Mouse (Mus musculus): ENCODE measurements around the gene Lrwd1. TPM values are rescaled to one million over a fixed set of nuclear protein-coding genes. Genes with fewer than 3 reads are reported as not detected.
A peak's percentile ranks its signal among the peaks of the same experiment; 100 is the strongest.

The Lrwd1 gene
- total and polyA plus RNA-seq, 2 experiments, result 5.3 to 14.9 TPM

- 92% methylated on average over 6 of the region's 6 CpGs for WGBS
- Histone ChIP-seq H3K4me1 (ENCODE audit: control insufficient read depth, insufficient read depth, low read length) (no peaks in the 10 kb centered on the region), H3K4me3 (ENCODE audit: insufficient read depth, low read depth, low read length) (no peak overlapping the region), H3K79me2 (ENCODE audit: control insufficient read depth, insufficient read depth, low read length) (no peaks in the 10 kb centered on the region), H3K27ac (replicated peaks; ENCODE audit: insufficient read depth, low read depth, low read length) (no peak overlapping the region), H3K27me3 (ENCODE audit: control insufficient read depth, insufficient read depth, low read length) (no peaks in the 10 kb centered on the region), H3K9ac (ENCODE audit: low read depth, low read length) (no peak overlapping the region), H3K36me3 (ENCODE audit: control insufficient read depth, insufficient read depth, low read length) (peaks cover 5% of the 10 kb centered on the region; the same call in 1 of the 2 replicates)
- DNase-seq (ENCODE audit: extremely low read depth, low read depth, low spot score), result no peak
- TF ChIP-seq POLR2A (IDR thresholded peaks at IDR 0.05; ENCODE audit: extremely low read depth, insufficient read depth, low read length) (no peak), CTCF (IDR thresholded peaks at IDR 0.05; ENCODE audit: low read depth, low read length) (peak; percentile 50; the same call in 1 of the 2 replicates)
Measured at GRCm38 (mm10) chr5:136143161-136143755, 7.4 kb upstream of the Lrwd1 start.

GRCm38 (mm10) chr5:136142746-136143145 lies 6.9 kb upstream of the Lrwd1 start:
- H3K4me3 ChIP-seq (ENCODE audit: insufficient read depth, low read depth, low read length), result no peak overlapping the region
- no peak overlapping the region for H3K9ac ChIP-seq (ENCODE audit: low read depth, low read length)
- no peaks in the 10 kb centered on the region for H3K27me3 ChIP-seq (ENCODE audit: control insufficient read depth, insufficient read depth, low read length)
- H3K4me1 ChIP-seq (ENCODE audit: control insufficient read depth, insufficient read depth, low read length), result no peaks in the 10 kb centered on the region
- WGBS, result 86% methylated on average over 5 of the region's 5 CpGs
- H3K27ac ChIP-seq (replicated peaks; ENCODE audit: insufficient read depth, low read depth, low read length), result no peak overlapping the region
- no peaks in the 10 kb centered on the region for H3K79me2 ChIP-seq (ENCODE audit: control insufficient read depth, insufficient read depth, low read length)
- DNase-seq (ENCODE audit: extremely low read depth, low read depth, low spot score), result no peak
- TF ChIP-seq CTCF (IDR thresholded peaks at IDR 0.05; ENCODE audit: low read depth, low read length) (peak; percentile 20; the same call in 1 of the 2 replicates), POLR2A (IDR thresholded peaks at IDR 0.05; ENCODE audit: extremely low read depth, insufficient read depth, low read length) (no peak)
- peaks cover 5% of the 10 kb centered on the region; the same call in 1 of the 2 replicates for H3K36me3 ChIP-seq (ENCODE audit: control insufficient read depth, insufficient read depth, low read length)

- Histone ChIP-seq H3K36me3 (ENCODE audit: control insufficient read depth, insufficient read depth, low read length) (peaks cover 5% of the 10 kb centered on the region; the same call in 1 of the 2 replicates), H3K9ac (ENCODE audit: low read depth, low read length) (no peak overlapping the region), H3K4me3 (ENCODE audit: insufficient read depth, low read depth, low read length) (no peak overlapping the region), H3K4me1 (ENCODE audit: control insufficient read depth, insufficient read depth, low read length) (peaks cover 3% of the 10 kb centered on the region; the same call in 1 of the 2 replicates), H3K27me3 (ENCODE audit: control insufficient read depth, insufficient read depth, low read length) (no peaks in the 10 kb centered on the region), H3K79me2 (ENCODE audit: control insufficient read depth, insufficient read depth, low read length) (no peaks in the 10 kb centered on the region), H3K27ac (replicated peaks; ENCODE audit: insufficient read depth, low read depth, low read length) (no peak overlapping the region)
- DNase-seq (ENCODE audit: extremely low read depth, low read depth, low spot score), result peak; percentile 23
- no peak for TF ChIP-seq POLR2A (IDR thresholded peaks at IDR 0.05; ENCODE audit: extremely low read depth, insufficient read depth, low read length)
- no peak for TF ChIP-seq CTCF (IDR thresholded peaks at IDR 0.05; ENCODE audit: low read depth, low read length)
- 88% methylated on average over 10 of the region's 10 CpGs for WGBS
Measured at GRCm38 (mm10) chr5:136140057-136140482, 4.2 kb upstream of the Lrwd1 start.

GRCm38 (mm10) chr5:136139393-136139792 lies 3.5 kb upstream of the Lrwd1 start:
- H3K9ac ChIP-seq (ENCODE audit: low read depth, low read length), result no peak overlapping the region
- TF ChIP-seq CTCF (IDR thresholded peaks at IDR 0.05; ENCODE audit: low read depth, low read length) (no peak), POLR2A (IDR thresholded peaks at IDR 0.05; ENCODE audit: extremely low read depth, insufficient read depth, low read length) (no peak)
- H3K79me2 ChIP-seq (ENCODE audit: control insufficient read depth, insufficient read depth, low read length), result no peaks in the 10 kb centered on the region
- H3K27me3 ChIP-seq (ENCODE audit: control insufficient read depth, insufficient read depth, low read length), result no peaks in the 10 kb centered on the region
- no peak overlapping the region for H3K4me3 ChIP-seq (ENCODE audit: insufficient read depth, low read depth, low read length)
- no peak overlapping the region for H3K27ac ChIP-seq (replicated peaks; ENCODE audit: insufficient read depth, low read depth, low read length)
- DNase-seq (ENCODE audit: extremely low read depth, low read depth, low spot score), result no peak
- H3K36me3 ChIP-seq (ENCODE audit: control insufficient read depth, insufficient read depth, low read length), result peaks cover 5% of the 10 kb centered on the region; the same call in 1 of the 2 replicates
- WGBS, result 91% methylated on average over 13 of the region's 13 CpGs
- peaks cover 6% of the 10 kb centered on the region; the same call in 1 of the 2 replicates for H3K4me1 ChIP-seq (ENCODE audit: control insufficient read depth, insufficient read depth, low read length)

- Histone ChIP-seq H3K9ac (ENCODE audit: low read depth, low read length) (no peak overlapping the region), H3K36me3 (ENCODE audit: control insufficient read depth, insufficient read depth, low read length) (peaks cover 5% of the 10 kb centered on the region; the same call in 1 of the 2 replicates), H3K79me2 (ENCODE audit: control insufficient read depth, insufficient read depth, low read length) (no peaks in the 10 kb centered on the region), H3K4me3 (ENCODE audit: insufficient read depth, low read depth, low read length) (no peak overlapping the region), H3K27ac (replicated peaks; ENCODE audit: insufficient read depth, low read depth, low read length) (no peak overlapping the region), H3K4me1 (ENCODE audit: control insufficient read depth, insufficient read depth, low read length) (peaks cover 6% of the 10 kb centered on the region; the same call in 1 of the 2 replicates), H3K27me3 (ENCODE audit: control insufficient read depth, insufficient read depth, low read length) (no peaks in the 10 kb centered on the region)
- 78% methylated on average over 13 of the region's 13 CpGs for WGBS
- DNase-seq (ENCODE audit: extremely low read depth, low read depth, low spot score), result peak; percentile 24
- TF ChIP-seq POLR2A (IDR thresholded peaks at IDR 0.05; ENCODE audit: extremely low read depth, insufficient read depth, low read length), result no peak
- TF ChIP-seq CTCF (IDR thresholded peaks at IDR 0.05; ENCODE audit: low read depth, low read length), result peak; percentile 79
Measured at GRCm38 (mm10) chr5:136137658-136138274, 1.9 kb upstream of the Lrwd1 start.

Measured in liver, adult 2 months (tissue).